Mouse (Mus musculus) cerebellum, postnatal 14 days (tissue): Measurements from ENCODE around the gene Cd82.
A peak's percentile ranks its signal among the peaks of the same experiment; 100 is the strongest.

Source experiments
- DNase-seq, 2 experiments: peaks; one replicate each; pipeline ENCODE4 v3.0.0; 2021; ENCODE audit warnings: mixed read lengths in 2 of 2

Gene Cd82

GRCm38 (mm10) chr2:93413367-93414014 lies 49.4 kb downstream of the Cd82 start:
- DNase-seq = peak; percentile 81 to 88

GRCm38 (mm10) chr2:93412101-93412500 lies 50.8 kb downstream of the Cd82 start:
- no peak for DNase-seq

- peak; percentile 21 to 35 for DNase-seq
Measured at GRCm38 (mm10) chr2:93410899-93411570, 51.9 kb downstream of the Cd82 start.

- DNase-seq = peak in 1 of 2 experiments; percentile 61
Measured at GRCm38 (mm10) chr2:93405017-93405425, 57.9 kb downstream of the Cd82 start.

GRCm38 (mm10) chr2:93404169-93404568 lies 58.8 kb downstream of the Cd82 start:
- no peak for DNase-seq

GRCm38 (mm10) chr2:93403267-93403666 lies 59.7 kb downstream of the Cd82 start:
- DNase-seq = no peak

GRCm38 (mm10) chr2:93391198-93391597 lies 71.7 kb downstream of the Cd82 start:
- no peak for DNase-seq

- DNase-seq = no peak
Measured at GRCm38 (mm10) chr2:93390170-93390926, 72.6 kb downstream of the Cd82 start.

- peak; percentile 45 to 51 for DNase-seq
Measured at GRCm38 (mm10) chr2:93386958-93387357, 76.0 kb downstream of the Cd82 start.

- peak; percentile 44 to 46 for DNase-seq
Measured at GRCm38 (mm10) chr2:93383831-93384230, 79.1 kb downstream of the Cd82 start.

- no peak for DNase-seq
Measured at GRCm38 (mm10) chr2:93380680-93381089, 82.3 kb downstream of the Cd82 start.

GRCm38 (mm10) chr2:93377797-93378196 lies 85.1 kb downstream of the Cd82 start:
- peak; percentile 60 to 74 for DNase-seq

- DNase-seq = no peak
Measured at GRCm38 (mm10) chr2:93377157-93377556, 85.8 kb downstream of the Cd82 start.

GRCm38 (mm10) chr2:93372872-93373271 lies 90.1 kb downstream of the Cd82 start:
- no peak for DNase-seq

GRCm38 (mm10) chr2:93372097-93372571 lies 90.8 kb downstream of the Cd82 start:
- DNase-seq = peak in 1 of 2 experiments; percentile 44
